Mouse (Mus musculus): Measurements from ENCODE around the gene Miox.

Miox gene

DNA sequence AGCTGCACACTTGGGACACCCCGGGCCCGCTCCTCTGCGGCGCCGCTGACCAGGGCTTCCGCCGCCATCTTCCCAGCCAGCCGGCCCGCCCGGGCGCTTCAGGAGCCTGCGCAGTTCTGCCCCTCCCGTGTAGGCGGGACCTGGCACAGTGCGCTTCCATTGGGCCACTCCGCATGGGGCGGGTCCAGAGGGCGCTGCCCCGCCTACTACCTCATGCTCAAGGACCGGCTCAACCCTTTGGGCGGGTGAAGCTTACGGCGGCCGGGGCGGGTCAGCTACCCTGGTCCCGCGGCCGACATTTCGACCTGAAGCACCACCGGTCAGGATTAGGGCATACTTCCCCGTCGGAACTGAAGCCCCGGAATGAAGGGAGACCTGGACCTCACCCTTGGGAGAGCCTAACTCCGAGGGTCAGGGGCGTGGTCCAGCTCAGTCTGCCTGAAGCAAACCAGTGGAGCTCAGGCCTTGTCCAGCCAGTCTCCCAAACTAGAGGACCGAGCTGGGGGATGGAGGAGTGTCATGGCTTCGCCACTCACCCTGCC lies 18.9 kb upstream of the Miox start, which contains the start of gene Sbf1:
Gene Sbf1, minus strand, starts transcription at position 122 of the 542 bp plus-strand sequence.
- DNase-seq (ENCODE audit: low read depth in 1 of 2, low spot score in 2 of 2): peak; percentile 95 to 96

DNA sequence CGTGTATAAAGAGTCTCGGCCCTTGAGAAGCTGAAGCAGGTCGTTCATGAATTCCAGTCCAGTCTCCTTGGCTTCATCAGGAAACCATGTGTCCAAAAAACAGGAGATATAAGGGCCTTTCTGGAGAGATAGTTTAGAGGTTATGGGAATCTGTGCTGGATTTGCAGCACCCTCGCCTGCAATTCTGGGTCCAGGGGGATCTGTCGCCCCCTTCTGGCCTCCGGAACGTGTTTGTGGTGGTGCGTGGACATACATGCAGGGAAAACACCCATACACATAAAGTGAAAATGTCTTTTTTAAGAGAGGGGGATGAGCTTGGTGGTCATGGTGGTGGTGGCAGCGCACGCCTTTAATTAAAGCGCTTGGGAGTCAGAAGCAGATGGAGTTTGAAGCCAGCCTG lies 18.1 kb upstream of the Miox start:
- DNase-seq (ENCODE audit: low read depth in 1 of 2, low spot score in 2 of 2): no peak

DNA sequence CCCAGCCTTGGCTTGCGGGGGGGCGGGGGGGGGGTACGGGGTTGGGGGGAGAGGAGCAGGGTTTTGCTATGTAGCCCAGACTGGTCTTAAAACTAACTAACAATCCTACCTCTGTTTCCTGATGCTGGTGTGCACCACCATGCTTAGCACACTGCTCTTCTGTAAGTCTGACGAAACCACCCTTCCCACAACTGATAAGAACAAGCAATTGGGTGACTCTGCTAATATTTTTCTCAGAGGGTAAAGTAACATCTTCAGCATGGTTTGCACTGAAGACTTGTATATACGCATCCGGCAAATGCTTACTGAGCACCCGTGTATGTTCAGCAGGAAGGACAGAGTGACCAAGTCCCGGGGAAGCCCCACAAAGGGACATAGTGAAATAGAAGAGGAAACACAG lies 12.9 kb upstream of the Miox start:
- DNase-seq (ENCODE audit: low read depth in 1 of 2, low spot score in 2 of 2): no peak

DNA sequence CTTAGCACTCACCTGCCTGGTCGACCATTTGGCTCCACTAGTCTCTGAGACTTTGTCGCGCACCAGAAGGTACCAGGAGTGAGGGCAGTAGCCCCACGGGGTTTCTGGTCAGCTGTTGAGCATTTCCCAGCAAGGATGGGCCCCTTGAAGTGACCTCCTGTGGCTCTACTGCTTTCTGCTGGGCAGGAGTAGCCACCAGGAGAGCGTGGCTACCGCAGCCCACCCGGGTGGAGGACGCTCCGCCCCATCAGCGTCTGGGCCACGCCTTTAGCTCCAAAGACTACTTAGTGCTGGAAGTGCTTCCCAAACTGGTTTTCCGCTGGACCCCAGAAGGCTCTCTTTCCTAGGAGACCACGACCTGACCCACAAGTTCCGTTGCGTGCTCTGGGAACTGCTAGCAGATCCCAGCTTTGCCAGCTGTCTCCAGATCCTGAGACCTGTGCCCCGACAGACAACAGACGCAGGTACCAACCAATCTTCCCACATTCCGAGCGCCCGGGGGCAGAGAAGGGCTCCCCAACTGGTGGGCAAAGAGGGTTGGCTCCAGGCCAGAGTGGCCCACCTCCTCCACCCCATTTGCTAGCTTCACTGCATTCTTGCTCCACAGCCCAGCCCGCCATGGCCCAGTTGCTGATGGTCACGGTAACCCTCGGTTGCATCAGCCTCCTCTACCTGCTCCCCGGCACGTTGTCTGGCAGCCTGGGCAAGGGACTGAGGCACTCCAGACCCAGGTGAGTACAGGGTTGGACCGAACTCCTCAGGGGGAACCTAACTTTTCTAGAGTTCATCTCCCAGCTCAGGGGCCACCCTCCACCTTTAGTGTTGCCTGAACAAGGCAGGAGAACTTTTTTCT lies 11.3 kb upstream of the Miox start, which contains the start of gene Adm2:
Gene Adm2, plus strand, starts transcription at position 51 of the 853 bp plus-strand sequence.
- DNase-seq (ENCODE audit: low read depth in 1 of 2, low spot score in 2 of 2): no peak

DNA sequence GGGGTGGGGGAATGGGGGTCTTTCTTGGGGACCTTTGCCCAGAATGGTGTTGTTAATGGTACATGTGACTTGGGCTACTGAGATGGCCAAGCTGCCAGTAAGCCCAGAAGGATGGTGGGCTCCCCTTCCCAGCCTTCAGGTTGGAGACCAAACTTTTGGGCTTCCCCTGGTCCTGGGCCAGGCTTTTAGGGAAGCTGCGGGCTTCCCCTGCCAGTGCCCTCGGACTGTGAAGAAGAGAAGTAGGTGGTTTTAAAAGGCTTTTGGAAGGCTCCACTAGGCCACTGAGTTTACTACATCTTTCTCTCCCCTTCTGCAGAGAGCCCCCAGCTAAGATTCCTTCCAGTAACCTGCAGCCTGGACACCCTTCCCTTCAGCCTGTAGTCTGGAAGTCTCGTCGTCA lies 10.5 kb upstream of the Miox start:
- DNase-seq (ENCODE audit: low read depth in 1 of 2, low spot score in 2 of 2): no peak

DNA sequence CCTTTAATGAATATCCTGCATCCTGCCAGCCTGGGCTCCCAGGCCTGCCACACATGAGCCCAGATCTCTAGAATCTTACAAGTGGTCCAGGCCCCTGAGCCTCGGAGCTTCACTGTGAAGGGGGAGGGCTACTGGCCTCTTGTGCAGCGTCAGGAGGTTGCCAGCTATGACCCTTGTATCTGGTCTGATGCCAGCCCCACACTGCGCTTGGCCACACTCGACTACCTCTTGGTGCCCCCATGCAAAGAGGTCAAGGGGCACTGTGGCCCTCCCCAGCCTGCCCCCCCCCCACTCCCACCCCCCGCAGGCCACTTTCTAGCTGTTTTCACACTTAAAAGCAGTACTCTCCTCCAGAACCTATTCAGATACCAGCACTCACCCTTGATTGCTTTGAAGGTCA lies 7.8 kb upstream of the Miox start:
- DNase-seq (ENCODE audit: low read depth in 1 of 2, low spot score in 2 of 2): no peak

DNA sequence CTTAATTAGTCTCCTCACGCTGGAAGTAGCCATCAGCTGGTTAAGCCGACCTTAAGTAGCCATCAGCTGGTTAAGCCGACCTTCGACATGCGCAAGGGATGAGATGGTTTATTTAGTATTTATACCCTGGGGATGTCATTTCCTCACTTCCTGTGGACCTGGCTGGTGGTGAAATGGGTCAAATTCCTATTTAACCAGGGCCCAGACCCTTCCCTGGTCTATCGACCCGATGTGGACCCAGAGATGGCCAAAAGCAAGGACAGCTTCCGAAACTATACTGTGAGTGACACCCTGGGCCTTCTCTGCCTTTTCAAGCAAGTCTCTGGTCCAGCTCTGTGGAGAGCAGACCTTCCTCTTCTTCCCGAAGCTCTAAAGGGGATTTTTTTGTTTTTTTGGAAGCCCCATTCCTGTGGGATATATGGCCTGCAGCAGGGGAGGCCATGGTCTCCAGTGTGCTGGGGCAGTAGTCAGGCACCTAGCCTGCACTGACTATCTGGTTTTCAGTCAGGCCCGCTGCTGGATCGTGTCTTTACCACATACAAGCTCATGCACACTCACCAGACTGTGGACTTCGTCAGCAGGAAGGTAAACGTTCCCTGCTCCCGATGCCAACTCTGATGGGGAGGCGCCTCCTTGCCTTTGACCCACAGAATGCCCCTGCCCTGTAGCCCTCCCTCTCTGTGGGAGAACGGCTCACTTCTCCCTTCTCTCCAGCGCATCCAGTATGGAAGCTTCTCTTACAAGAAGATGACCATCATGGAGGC lies 758 bp downstream of the Miox start:
- no peak for DNase-seq (ENCODE audit: low read depth in 1 of 2, low spot score in 2 of 2)

DNA sequence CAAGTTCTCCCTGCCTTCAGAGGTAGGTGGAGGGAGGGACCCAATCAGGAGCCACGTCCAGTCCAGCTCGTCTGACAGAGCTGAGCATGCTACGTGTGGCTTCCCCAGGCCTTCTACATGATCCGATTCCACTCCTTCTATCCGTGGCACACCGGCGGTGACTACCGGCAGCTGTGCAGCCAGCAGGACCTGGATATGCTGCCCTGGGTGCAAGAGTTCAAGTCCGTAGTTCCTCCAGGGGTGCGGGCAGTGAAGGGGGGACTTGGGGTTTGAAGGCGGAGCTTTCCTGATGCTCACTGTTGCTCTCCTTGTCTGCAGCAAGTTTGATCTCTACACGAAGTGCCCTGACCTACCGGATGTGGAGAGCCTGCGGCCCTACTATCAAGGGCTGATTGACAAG lies 2.2 kb downstream of the Miox start:
- no peak for DNase-seq (ENCODE audit: low read depth in 1 of 2, low spot score in 2 of 2)

DNA sequence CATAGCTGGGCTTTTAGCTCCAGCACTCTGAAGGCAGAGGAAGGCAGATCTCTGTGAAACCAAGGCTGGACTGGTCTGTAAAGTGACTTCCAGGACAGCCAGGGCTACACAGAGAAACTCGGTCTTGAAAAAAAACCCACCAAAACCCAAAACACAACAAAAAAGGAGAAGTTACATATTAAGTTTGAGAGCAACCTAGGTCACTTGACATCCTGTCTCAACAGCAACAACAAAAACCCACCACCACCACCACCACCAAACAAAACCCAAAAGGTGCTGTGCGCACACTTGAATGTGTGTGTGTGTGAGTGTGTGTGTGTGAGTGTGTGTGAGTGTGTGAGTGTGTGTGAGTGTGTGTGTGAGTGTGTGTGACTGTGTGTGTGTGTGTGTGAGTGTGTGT lies 5.5 kb downstream of the Miox start:
- no peak for DNase-seq (ENCODE audit: low read depth in 1 of 2, low spot score in 2 of 2)

DNA sequence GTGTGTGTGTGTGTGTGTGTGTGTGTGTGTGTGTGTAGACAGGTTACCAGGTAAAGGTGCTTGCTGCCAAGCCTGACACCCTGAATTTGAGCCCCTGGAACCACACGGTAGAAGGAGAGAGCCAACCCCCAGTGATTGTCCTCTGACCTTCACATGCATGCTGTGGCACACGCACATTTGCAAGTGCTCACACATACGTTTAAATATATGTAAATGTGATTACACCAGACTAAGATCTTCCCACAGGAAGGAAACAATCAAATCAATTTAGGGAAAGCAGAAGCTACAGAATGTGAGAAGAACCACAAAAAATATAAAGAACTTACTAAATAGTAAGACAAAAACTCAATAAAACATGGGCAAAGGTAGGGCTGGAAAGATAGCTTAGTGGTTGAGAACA lies 5.9 kb downstream of the Miox start:
- DNase-seq (ENCODE audit: low read depth in 1 of 2, low spot score in 2 of 2): no peak

DNA sequence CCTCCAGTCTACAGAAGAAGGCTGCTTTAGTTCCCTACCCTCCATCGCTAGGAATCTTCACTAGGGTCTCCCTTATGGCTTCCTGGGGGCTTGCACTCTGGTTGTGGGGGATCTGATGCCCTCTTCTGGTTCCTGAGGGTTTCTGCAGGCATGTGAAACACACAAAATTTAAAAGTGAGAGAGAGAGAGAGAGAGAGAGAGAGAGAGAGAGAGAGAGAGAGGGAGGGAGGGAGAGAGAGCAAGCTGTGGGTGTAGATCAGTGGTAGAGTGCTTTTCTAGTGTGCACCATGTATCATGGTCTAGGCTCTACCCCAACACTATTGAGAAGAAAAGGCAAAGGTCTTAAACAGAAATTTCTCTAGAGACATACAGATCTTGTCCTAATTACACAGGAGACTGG lies 7.5 kb downstream of the Miox start:
- DNase-seq (ENCODE audit: low read depth in 1 of 2, low spot score in 2 of 2): no peak

DNA sequence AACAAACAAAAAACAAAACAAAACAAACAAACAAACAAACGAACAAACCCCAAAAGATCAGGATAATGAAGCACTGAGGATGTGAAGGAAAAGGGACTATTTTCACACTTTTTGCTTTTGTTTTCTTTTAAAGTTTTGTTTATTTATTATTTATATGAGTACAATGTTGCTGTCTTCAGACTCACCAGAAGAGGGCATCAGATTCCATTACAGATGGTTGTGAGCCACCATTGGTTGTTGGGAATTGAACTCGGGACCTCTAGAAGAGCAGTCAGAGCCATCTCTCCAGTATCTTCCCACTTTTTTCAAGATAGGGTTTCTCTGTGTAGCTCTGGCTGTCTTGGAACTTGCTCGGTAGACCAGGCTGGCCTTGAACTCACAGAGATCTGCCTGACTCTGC lies 9.1 kb downstream of the Miox start:
- DNase-seq (ENCODE audit: low read depth in 1 of 2, low spot score in 2 of 2): no peak

DNA sequence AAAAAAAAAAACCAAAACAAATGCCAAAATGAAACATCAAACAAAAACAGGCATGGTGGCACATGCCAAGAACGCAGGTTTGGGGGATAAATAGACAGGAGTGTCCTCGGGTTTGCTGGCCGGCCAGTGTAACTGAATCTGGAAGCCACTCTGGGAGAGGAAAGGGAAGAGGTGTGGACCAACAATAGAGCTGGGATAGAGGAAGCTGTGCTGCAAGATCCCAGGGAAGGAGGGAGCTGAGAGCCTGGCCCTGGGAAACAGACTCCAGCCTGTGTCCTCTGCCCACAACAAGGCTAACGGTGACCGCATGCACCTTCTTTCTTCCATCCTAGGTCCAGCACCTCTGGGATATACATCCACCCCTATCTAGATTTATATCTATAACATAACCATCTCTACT lies 16.2 kb downstream of the Miox start:
- no peak for DNase-seq (ENCODE audit: low read depth in 1 of 2, low spot score in 2 of 2)

DNA sequence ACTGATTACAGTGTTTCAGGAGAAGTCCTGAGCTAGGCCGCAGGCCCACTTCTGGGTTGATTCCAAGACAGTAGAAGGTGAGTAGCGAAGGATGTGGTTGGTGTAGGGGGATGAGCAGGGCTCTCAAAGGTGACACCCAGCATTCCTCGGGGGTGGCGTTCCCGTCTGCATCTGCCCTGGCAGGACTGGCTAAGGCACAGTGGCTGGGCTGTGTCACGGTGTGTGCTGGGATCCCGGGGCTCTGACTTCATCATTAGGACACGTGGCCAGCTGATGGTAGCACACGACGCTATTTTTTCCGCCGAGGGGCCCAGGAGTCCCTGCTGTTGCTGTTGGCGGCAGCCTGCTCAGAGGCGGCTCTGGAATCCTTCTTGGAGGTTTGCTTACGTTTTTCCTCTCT lies 17.1 kb downstream of the Miox start:
- no peak for DNase-seq (ENCODE audit: low read depth in 1 of 2, low spot score in 2 of 2)

DNA sequence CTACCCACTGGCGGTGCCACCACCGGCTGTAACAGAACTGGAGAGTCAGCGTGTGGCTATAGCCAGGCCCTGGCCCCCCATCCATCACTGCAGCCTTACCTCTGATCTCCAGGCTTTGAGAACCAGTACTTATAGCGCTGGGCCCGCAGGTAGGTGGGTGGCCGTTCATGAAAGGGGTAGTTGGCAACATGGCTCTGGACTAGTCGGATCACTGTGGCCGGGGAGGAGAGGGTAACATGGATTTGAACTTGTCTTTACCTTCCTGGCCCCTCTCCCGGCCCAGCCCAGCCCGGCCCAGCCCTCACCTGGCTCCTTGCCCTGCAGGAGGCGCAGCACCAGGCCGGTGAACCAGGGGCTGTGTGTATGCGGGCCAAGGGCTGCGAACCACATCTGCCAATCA lies 17.9 kb downstream of the Miox start:
- DNase-seq (ENCODE audit: low read depth in 1 of 2, low spot score in 2 of 2): no peak

DNA sequence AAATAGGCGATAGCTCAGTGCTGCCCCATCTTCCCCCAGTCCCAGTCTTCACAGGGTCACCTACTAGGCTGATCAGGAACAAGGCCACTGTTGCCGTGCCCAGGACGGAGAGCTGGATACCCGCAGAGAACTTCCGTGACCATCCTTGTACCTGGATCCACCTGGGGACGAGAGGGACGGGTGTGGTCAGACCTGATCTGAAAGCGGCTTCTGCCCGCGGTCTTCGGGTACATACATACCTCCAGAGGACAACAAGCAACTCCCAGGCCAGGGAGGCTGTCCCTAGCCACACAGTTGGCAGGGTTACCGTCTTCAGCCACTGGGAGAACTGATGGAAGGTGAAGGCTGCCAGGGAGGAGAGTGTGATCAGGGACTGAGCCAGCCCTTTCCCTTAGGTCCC lies 18.6 kb downstream of the Miox start:
- DNase-seq (ENCODE audit: low read depth in 1 of 2, low spot score in 2 of 2): no peak

DNA sequence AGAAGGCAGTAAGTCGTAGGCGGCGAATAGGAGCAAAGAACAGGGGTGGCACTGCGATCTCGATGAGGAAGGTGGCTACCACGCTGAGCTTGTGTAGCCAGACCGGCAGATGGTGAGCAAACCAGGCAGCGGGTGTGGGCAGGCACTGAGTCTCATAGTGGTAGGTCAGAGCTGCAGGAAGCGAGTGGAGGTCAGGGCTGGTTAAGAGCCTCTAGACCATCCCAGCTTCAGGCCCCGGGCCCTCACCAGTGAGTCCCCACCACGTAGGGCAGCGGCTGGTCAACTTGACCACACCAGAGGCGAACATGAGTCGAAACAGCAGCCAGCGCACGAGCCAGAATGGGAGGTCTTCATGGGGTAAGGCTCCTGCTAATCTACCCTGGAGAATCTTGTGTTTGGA lies 19.6 kb downstream of the Miox start:
- no peak for DNase-seq (ENCODE audit: low read depth in 1 of 2, low spot score in 2 of 2)

DNA sequence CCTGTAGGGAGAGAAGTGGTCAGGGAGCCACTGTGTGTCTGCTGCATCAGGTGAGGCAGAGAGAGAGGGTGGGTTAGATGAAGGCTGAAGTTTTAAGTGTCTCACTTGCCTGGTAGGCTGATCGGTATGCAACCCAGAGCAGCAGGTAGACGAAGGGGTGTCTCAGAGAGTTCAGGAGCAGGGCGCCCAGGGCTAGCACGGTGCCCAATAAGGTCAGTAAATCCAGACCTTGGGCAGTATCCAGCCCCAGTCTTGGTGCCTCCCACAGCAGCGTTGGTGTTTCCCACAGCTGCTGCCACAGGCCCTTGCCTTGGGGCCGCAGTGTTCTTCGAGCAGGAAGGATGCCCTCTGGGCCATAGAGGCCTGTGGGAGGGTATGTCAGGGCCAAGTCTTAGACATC lies 20.3 kb downstream of the Miox start:
- DNase-seq (ENCODE audit: low read depth in 1 of 2, low spot score in 2 of 2): no peak

DNA sequence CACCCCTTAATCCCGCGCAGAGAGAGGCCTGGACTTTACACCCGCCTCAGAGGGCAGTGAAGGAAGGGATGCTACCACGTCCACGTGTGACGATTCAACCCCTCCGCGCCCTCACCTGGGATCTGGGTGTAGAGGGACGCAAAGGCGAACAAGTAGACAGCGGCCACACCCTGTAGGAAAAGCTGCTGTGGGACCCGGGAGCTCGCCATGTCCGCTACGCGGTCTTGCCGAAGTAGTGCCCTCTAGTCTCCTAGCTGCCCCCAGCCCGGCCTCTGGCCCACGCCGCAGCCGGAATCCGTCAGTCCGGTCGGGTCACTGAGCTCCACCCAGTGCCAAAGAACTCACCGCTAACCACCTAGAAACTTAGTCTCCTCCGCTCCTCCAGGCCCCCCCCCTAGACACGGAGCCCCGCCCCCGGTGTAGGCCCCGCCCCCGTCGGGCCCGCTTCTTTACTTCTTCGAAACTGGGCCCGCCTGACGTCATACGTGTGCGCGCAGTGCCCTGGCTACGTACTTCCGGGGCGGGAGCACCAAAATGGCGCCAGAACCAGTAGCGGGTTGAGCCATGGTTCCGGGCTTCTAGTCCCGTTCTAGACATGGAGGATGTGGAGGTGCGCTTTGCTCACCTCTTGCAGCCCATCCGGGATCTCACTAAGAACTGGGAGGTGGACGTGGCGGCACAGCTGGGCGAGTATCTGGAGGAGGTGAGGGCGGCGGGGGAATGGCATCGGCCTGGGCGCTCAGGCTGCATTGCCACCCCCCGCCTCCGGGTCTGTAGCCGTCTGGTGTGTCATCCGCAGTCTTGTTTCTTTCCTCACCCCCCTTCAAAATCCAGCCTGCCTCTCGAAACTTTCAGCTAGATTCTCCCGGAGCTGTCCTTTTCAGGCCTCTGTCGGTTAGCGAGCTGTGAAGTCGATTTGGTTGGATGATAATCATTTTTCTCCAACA lies 21.3 kb downstream of the Miox start, which contains the start of the genes Lmf2 and Ncaph2:
Gene Lmf2, minus strand, starts transcription at position 419 of the 947 bp plus-strand sequence.
Gene Ncaph2, plus strand, starts transcription at position 479 of the 947 bp plus-strand sequence.
- DNase-seq (ENCODE audit: low read depth in 1 of 2, low spot score in 2 of 2): peak; percentile 88 to 94

DNA sequence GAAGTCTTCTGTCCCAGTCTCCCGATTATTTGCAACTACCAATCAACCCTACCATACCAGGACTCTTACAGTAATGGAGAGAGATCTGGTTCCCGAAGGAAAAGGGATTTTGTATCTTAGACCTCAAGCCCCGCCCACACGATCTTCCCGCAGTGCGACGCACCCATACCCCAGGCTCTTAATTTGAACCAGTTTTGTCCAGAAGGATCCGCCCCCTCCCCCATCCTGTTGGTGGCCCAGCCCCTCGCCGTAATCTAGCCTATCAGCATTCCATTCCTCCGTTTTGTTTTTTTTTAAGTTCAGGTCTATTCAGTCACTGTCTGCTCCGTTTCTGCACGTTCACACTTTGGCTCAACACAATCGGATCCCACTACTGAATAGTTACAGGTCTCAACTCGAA lies 22.2 kb downstream of the Miox start:
- peak in 1 of 2 experiments; percentile 33 for DNase-seq (ENCODE audit: low read depth in 1 of 2, low spot score in 2 of 2)

DNA sequence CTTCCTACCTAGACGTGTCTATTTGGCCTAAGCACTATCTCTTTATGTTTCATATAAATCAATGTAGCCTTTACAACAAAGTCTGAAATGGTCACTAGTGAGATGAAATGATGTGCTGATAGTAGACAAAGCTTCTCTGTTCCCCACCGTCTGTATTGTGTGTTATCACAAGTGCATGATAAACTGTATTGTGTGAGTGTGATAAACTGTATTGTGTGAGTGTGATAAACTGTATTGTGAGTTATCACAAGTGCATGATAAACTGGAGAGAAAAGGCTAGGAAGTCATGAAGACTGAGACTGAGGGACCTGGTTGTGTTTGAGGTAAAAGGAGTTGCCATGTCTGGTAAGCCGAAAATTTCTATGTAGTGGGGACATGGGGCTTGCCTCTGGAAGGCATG lies 24.6 kb downstream of the Miox start:
- DNase-seq (ENCODE audit: low read depth in 1 of 2, low spot score in 2 of 2): no peak

All from monocyte, adult 2 months (primary cell).